Mouse (Mus musculus): ENCODE measurements at regions not wholly inside any gene's neighbourhood (a gene's known extent, or its start where the extent isn't known, plus 50 kb on each side); places are given as distances from the start of the nearest gene placed in this dataset.

DNA sequence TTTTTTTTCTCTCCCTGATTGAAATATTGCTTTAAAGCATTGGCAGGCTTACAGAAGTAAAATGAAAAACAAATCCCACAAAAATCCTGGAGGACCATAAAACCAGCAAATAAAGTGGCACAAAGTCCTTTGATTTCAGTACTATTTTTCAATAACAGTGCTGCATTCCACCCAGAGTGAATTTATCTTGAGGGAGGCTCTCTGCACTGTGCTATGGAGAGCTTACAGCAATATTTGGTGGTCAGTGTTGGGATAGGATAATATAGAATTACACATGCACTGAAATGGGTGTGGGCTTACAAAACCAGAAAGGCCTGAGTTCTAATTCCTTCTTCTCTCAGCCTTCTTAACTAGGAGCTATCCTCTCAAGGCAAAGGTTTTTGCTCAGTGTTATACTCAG is 211.6 kb downstream of the Emx2 start:
- TF ChIP-seq CTCF (IDR thresholded peaks at IDR 0.05; ENCODE audit: low read depth): no peak
- no peak for TF ChIP-seq EP300 (IDR thresholded peaks at IDR 0.05; ENCODE audit: low read depth)

Data from liver, postnatal 0 days (tissue).